Mouse (Mus musculus) liver, embryonic 15.5 days (tissue): Measurements from ENCODE around the gene Prune1. TPM values are rescaled to one million over a fixed set of nuclear protein-coding genes. Genes with fewer than 3 reads are reported as not detected.

ENCODE experiments used
- ATAC-seq: fragments of 200-750 bp; cut with Nextera tagmentation; 2 replicates; pipeline ENCODE4 v1.8.0; 2017; ENCODE audit warnings: moderate number of reproducible peaks, mild to moderate bottlenecking, moderate library complexity; ENCODE audit not compliant: insufficient read depth
- H3K27ac ChIP-seq: fragments of 300-500 bp; sonication (generic); replicated peaks from 2 replicates; pipeline ENCODE4 v1.5.1; 2015; ENCODE audit warnings: mild to moderate bottlenecking, inconsistent platforms
- H3K27me3 ChIP-seq: fragments of 300-500 bp; sonication (generic); 2 replicates; pipeline ENCODE4 v1.6.1; 2015; ENCODE audit warnings: mild to moderate bottlenecking, inconsistent platforms
- H3K36me3 ChIP-seq: fragments of 300-500 bp; sonication (generic); replicated peaks from 2 replicates; pipeline ENCODE4 v1.6.1; 2015; ENCODE audit warnings: moderate library complexity, mild to moderate bottlenecking, inconsistent platforms
- H3K4me1 ChIP-seq: fragments of 300-500 bp; sonication (generic); replicated peaks from 2 replicates; pipeline ENCODE4 v1.6.1; 2015; ENCODE audit warnings: inconsistent platforms
- H3K4me2 ChIP-seq: fragments of 300-500 bp; sonication (generic); 2 replicates; pipeline ENCODE4 v1.6.1; 2015; ENCODE audit warnings: moderate library complexity, mild to moderate bottlenecking, inconsistent platforms
- H3K4me3 ChIP-seq: fragments of 300-500 bp; sonication (generic); replicated peaks from 2 replicates; pipeline ENCODE4 v1.5.1; 2015; ENCODE audit warnings: mild to moderate bottlenecking, inconsistent platforms
- H3K9ac ChIP-seq: fragments of 300-500 bp; sonication (generic); 2 replicates; pipeline ENCODE4 v1.6.1; 2015; ENCODE audit warnings: moderate library complexity, mild to moderate bottlenecking, inconsistent platforms
- H3K9me3 ChIP-seq: fragments of 300-500 bp; sonication (generic); replicated peaks from 2 replicates; pipeline ENCODE4 v1.6.1; 2016; ENCODE audit warnings: inconsistent platforms
- WGBS: fragments of 180-500 bp; shearing (Covaris S2); methylation state at CpG from one replicate; pipeline ENCODE4 v1.1.7; 2015; ENCODE audit warnings: mixed read lengths; ENCODE audit not compliant: insufficient replicate concordance; 5-methylcytosine and 5-hydroxymethylcytosine counted together
- polyA plus RNA-seq: library from polyadenylated mRNA; unstranded; fragments of >200 nt; fragmentation: Nextera tagmentation; extraction: Ambion mirVana; gene quantifications from 2 replicates; pipeline ENCODE4 v1.2.1, GENCODE M21; 2015

Gene Prune1
- polyA plus RNA-seq, 1 experiment from 2014 or later, result 9.0 TPM

DNA sequence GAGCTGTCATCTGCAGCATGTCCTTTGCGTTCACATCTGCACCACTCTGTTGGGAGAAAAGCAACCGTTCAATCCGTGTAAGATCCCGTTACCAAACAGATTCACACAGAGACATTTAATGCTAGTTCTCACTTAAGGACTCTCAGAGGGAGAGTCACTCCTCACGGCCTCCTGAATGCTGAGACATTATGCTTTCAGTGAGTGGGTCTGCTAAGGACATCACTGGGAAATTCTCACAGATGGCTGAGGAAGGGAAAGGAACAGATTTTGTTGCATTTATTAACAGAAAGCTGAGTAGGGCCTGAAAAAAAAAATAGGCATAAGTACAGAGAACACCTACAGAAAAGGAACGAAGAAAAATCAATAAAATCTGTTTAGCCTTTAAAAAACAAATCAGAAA, 78.0 kb downstream of the Prune1 start:
- Histone ChIP-seq H3K27ac (no peak overlapping the region), H3K36me3 (peaks cover 98% of the 10 kb centered on the region), H3K4me3 (no peak overlapping the region), H3K9ac (no peak overlapping the region), H3K4me1 (no peaks in the 10 kb centered on the region), H3K9me3 (no peaks in the 10 kb centered on the region), H3K4me2 (no peak overlapping the region), H3K27me3 (no peaks in the 10 kb centered on the region)
- no peak for ATAC-seq
- 89% methylated on average over 6 of the region's 6 CpGs for WGBS

Other genes with a start within 250 kb of the Prune1 start
- gene Psmd4, start 239.5 kb downstream of the Prune1 start, polyA plus RNA-seq, result 151 and 159 TPM in 2 replicates
- gene Pip5k1a, start 175.1 kb downstream of the Prune1 start, polyA plus RNA-seq, result 8.5 and 8.7 TPM in 2 replicates
- gene Vps72, start 171.1 kb downstream of the Prune1 start, polyA plus RNA-seq, result 31.4 and 36.6 TPM in 2 replicates
- 0.53 and 0.88 TPM in 2 replicates for gene Tmod4, start 157.6 kb downstream of the Prune1 start, polyA plus RNA-seq
- gene Scnm1, start 148.1 kb downstream of the Prune1 start, polyA plus RNA-seq, result 25.6 and 26.1 TPM in 2 replicates
- 7.1 and 8.3 TPM in 2 replicates for gene Lysmd1, start 148.0 kb downstream of the Prune1 start, polyA plus RNA-seq
- 9.3 and 9.8 TPM in 2 replicates for gene Tnfaip8l2, start 139.7 kb downstream of the Prune1 start, polyA plus RNA-seq
- gene Sema6c, start 121.6 kb downstream of the Prune1 start, polyA plus RNA-seq, result 0.37 and 0.68 TPM in 2 replicates
- 6.2 and 7.1 TPM in 2 replicates for gene Gabpb2, start 64.2 kb downstream of the Prune1 start, polyA plus RNA-seq
- gene Cdc42se1, start 53.3 kb downstream of the Prune1 start, polyA plus RNA-seq, result 36.7 and 42.6 TPM in 2 replicates
- 2.2 and 2.7 TPM in 2 replicates for gene Mllt11, start 49.9 kb downstream of the Prune1 start, polyA plus RNA-seq
- 0.07 and 0.12 TPM in 2 replicates for gene Gm128, start 40.5 kb downstream of the Prune1 start, polyA plus RNA-seq
- not detected in 2 replicates for gene Bnipl, start 30.9 kb downstream of the Prune1 start, polyA plus RNA-seq
- 18.8 and 20.9 TPM in 2 replicates for gene Mindy1, start 731 bp downstream of the Prune1 start, polyA plus RNA-seq
- gene Anxa9, start 25.1 kb upstream of the Prune1 start, polyA plus RNA-seq, result 2.1 and 2.8 TPM in 2 replicates
- 110 and 114 TPM in 2 replicates for gene Cers2, start 32.7 kb upstream of the Prune1 start, polyA plus RNA-seq
- gene Setdb1, start 75.1 kb upstream of the Prune1 start, polyA plus RNA-seq, result 12.0 and 12.9 TPM in 2 replicates
- gene 4930558C23Rik, start 120.8 kb upstream of the Prune1 start, polyA plus RNA-seq, result not detected in 2 replicates
- gene Arnt, start 152.3 kb upstream of the Prune1 start, polyA plus RNA-seq, result 15.4 and 16.4 TPM in 2 replicates
- gene Ctsk, start 217.2 kb upstream of the Prune1 start, polyA plus RNA-seq, result 1.3 and 1.8 TPM in 2 replicates
- gene Ctss, start 244.7 kb upstream of the Prune1 start, polyA plus RNA-seq, result 34.9 and 37.1 TPM in 2 replicates